Mouse (Mus musculus) G1E (cell line): ENCODE measurements around the gene Dnaaf1.

ENCODE experiments used
- CTCF ChIP-seq: IDR thresholded peaks from 2 replicates; pipeline ENCODE4 v1.5.1; 2012; ENCODE audit warnings: low read depth, low read length, inconsistent platforms, mixed read lengths
- GATA1 ChIP-seq: IDR thresholded peaks from 2 replicates; pipeline ENCODE4 v1.6.1; 2012; ENCODE audit warnings: borderline replicate concordance, low read length, inconsistent platforms, mixed read lengths
- GATA2 ChIP-seq: IDR thresholded peaks from 2 replicates; pipeline ENCODE4 v1.6.1; 2012; ENCODE audit warnings: low read depth, low read length, inconsistent platforms, borderline replicate concordance
- TAL1 ChIP-seq: conservative IDR thresholded peaks from 2 replicates; pipeline ENCODE4 v1.6.1; 2012; ENCODE audit warnings: low read depth, low read length, inconsistent platforms, mixed read lengths

DNA sequence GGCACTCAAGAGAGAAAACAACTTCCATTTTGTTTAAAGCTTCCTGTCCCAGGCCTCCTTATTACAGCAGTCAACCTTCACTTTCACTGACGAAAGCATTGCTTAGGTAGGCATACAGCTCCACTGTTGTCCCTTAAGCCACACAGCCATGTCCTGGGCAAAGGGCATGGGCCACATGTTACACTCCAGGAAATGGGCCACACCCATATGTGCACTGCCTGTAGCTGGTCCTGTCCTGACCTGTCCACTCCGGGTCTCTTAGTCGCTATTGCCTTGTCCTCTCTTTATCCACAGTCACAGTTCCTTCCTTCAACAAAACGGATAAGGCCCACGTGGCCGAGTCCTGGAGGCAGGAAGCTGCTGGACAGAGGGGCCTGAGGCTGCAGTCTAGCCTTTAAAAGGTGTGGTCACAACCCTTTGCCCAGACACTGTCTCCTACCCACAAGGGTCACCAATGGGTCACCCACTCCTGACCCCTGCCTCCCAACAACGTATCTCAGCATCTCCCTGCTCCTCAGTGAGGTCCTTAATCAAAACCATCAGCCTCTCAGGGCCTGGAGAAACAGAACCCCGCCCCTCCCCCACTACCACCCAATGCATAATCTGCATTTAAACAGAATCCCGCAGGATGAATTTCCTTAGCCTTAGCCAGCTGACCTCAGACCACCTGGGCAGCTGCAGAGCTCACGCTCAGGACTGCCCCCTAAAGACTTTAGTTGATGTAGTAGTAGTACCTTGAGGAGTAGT is 52.8 kb downstream of the Dnaaf1 start:
- TF ChIP-seq CTCF (no peak), GATA1 (no peak), GATA2 (no peak), TAL1 (no peak)
